Mouse (Mus musculus) midbrain, embryonic 14.5 days (tissue): ENCODE results near the gene Psma1. TPM values are rescaled to one million over a fixed set of nuclear protein-coding genes. Genes with fewer than 3 reads are reported as not detected.
A peak's percentile ranks its signal among the peaks of the same experiment; 100 is the strongest.

ENCODE experiments used
- ATAC-seq: fragments of 200-750 bp; cut with Nextera tagmentation; 2 replicates; pipeline ENCODE4 v1.8.0; 2017; ENCODE audit warnings: moderate number of reproducible peaks, moderate library complexity; ENCODE audit not compliant: low FRiP score, low TSS enrichment
- DNase-seq: peaks from one replicate; pipeline ENCODE4 v3.0.0-alpha.2; 2015
- H3K27ac ChIP-seq: fragments of 300-500 bp; sonication (generic); replicated peaks from 2 replicates; pipeline ENCODE4 v1.5.1; 2014; ENCODE audit warnings: mild to moderate bottlenecking, low read depth, low read length, moderate library complexity
- H3K27me3 ChIP-seq: fragments of 300-500 bp; sonication (generic); 2 replicates; pipeline ENCODE4 v1.6.1; 2014; ENCODE audit warnings: low read length, control low read depth, mixed read lengths; ENCODE audit not compliant: control insufficient read depth, insufficient read depth
- H3K36me3 ChIP-seq: fragments of 300-500 bp; sonication (generic); 2 replicates; pipeline ENCODE4 v1.6.1; 2014; ENCODE audit warnings: low read length, control low read depth; ENCODE audit not compliant: control insufficient read depth, insufficient read depth
- H3K4me1 ChIP-seq: fragments of 300-500 bp; sonication (generic); 2 replicates; pipeline ENCODE4 v1.6.1; 2014; ENCODE audit warnings: mild to moderate bottlenecking, antibody characterized with exemption, low read length, control low read depth; ENCODE audit not compliant: control insufficient read depth, insufficient read depth
- H3K4me2 ChIP-seq: fragments of 300-500 bp; sonication (generic); 2 replicates; pipeline ENCODE4 v1.6.1; 2014; ENCODE audit warnings: mild to moderate bottlenecking, low read length, moderate library complexity
- H3K4me3 ChIP-seq: fragments of 300-500 bp; sonication (generic); replicated peaks from 2 replicates; pipeline ENCODE4 v1.5.1; 2014; ENCODE audit warnings: low read depth, low read length
- H3K9ac ChIP-seq: fragments of 300-500 bp; sonication (generic); replicated peaks from 2 replicates; pipeline ENCODE4 v1.6.1; 2014; ENCODE audit warnings: mild to moderate bottlenecking, low read length, moderate library complexity
- H3K9me3 ChIP-seq: fragments of 300-500 bp; sonication (generic); 2 replicates; pipeline ENCODE4 v1.6.1; 2016; ENCODE audit warnings: low read length, control low read depth, mixed read lengths; ENCODE audit not compliant: control insufficient read depth
- WGBS: fragments of 180-500 bp; shearing (Covaris S2); extraction: QIAGEN DNeasy Blood & Tissue Kit; methylation state at CpG from one replicate; pipeline ENCODE4 v1.1.7; 2014; 5-methylcytosine and 5-hydroxymethylcytosine counted together
- polyA plus RNA-seq: library from polyadenylated mRNA; unstranded; fragments of >200 nt; fragmentation: Nextera tagmentation; extraction: Ambion mirVana; gene quantifications from 2 replicates; pipeline ENCODE4 v1.2.1, GENCODE M21; 2014

Psma1 gene
- polyA plus RNA-seq, 1 experiment from 2014 or later, result 377 TPM

DNA sequence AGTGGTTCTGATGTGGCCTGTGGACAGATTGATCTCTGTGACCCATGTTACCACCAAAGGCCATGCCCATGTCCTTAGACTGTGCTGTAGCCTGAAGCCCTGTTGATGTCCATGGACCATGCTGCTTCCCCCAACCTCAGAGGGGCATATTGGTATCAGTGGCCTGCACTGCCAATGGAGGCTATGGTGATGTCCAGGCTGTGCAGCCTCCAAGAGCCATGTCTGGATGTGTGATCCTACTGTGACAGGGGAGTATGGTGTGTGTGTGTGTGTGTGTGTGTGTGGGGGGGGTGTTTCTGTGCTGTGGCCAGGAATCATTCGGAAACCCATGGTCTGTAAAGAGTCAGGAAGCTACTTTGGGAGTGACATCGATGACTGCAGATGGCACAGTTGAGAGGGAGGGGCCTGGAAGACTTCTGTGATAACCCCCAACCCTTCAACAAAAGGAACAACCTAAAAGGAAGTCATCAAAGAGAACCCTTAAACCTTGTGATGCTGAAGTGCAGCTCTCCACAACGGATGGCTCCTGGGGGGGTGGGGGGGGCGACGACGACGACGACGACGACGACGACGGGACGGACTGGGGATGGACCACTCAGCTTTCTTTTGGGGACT, 8.5 kb upstream of the Psma1 start:
- Histone ChIP-seq H3K27me3 (no peaks in the 10 kb centered on the region), H3K9ac (no peak overlapping the region), H3K27ac (no peak overlapping the region), H3K4me1 (no peaks in the 10 kb centered on the region), H3K4me2 (no peak overlapping the region), H3K36me3 (no peaks in the 10 kb centered on the region), H3K9me3 (no peaks in the 10 kb centered on the region), H3K4me3 (no peak overlapping the region)
- WGBS, result 93% methylated on average over 14 of the region's 14 CpGs
- ATAC-seq, result no peak
- DNase-seq, result no peak

DNA sequence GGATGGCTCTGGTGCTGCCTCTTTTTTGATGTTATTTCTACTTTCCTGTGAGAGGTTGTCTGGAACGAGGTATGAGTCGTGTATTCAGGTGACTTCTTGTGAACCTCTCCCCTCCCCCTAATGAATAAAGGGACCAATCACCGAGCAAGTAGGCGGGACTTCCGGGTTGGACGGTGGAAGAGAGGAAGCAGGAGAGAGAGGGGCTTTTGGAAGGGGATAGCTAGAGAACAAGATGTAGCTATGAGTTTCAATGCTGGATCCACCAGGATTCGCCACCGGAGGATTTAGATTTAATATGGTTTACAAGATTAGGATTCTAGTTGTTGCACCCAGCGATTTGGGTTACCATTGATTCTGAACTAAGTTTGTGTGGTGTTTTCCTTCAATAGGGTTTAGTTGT, 7.1 kb upstream of the Psma1 start:
- Histone ChIP-seq H3K27ac (no peak overlapping the region), H3K4me2 (no peak overlapping the region), H3K4me1 (no peaks in the 10 kb centered on the region), H3K36me3 (no peaks in the 10 kb centered on the region), H3K9me3 (no peaks in the 10 kb centered on the region), H3K4me3 (no peak overlapping the region), H3K27me3 (no peaks in the 10 kb centered on the region), H3K9ac (no peak overlapping the region)
- ATAC-seq, result no peak
- 80% methylated on average over 9 of the region's 9 CpGs for WGBS
- DNase-seq, result no peak

GRCm38 (mm10) chr7:114281671-114282070, 5.8 kb upstream of the Psma1 start:
- H3K27ac ChIP-seq, result no peak overlapping the region
- H3K4me1 ChIP-seq, result no peaks in the 10 kb centered on the region
- no peaks in the 10 kb centered on the region for H3K36me3 ChIP-seq
- no peak overlapping the region for H3K4me3 ChIP-seq
- peak; percentile 68 for DNase-seq
- no peaks in the 10 kb centered on the region for H3K27me3 ChIP-seq
- no peak overlapping the region for H3K9ac ChIP-seq
- no peak overlapping the region for H3K4me2 ChIP-seq
- no peaks in the 10 kb centered on the region for H3K9me3 ChIP-seq
- ATAC-seq, result no peak
- 56% methylated on average over 3 of the region's 3 CpGs for WGBS

DNA sequence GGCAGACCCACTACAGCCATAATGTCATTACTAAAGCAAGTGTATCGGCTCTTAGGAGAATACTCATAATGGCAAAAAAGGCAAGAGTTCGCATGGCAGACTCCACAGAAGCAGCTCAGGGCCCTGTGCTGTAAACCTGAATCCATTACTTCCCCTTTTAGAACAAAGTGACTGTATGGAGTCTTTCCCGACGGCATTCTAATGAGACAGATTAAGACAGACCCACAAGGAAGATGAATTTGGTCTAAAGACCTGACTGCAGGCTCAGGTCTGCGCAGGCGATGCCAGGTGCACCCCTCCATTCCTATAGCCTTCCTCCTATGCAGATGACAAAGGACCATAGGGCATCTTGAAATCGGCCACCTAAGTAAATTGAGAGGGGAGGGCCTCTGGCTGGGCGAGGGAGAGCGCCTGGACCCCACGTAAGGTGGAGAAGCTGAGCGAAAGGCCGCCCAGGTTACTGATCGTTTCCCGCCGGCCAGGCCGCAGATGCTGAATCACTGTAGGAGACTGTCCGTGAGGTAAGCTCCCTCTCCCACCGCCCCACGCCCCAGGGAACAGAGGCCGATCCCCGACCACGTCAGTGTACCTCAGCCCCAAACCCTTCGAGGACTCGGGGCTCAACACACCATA, 430 bp downstream of the Psma1 start:
- Histone ChIP-seq H3K27me3 (no peaks in the 10 kb centered on the region), H3K9ac (peak overlapping the region; percentile 89), H3K36me3 (peaks cover 34% of the 10 kb centered on the region), H3K4me1 (peaks cover 7% of the 10 kb centered on the region; the same call in 1 of the 2 replicates), H3K4me2 (peak overlapping the region; percentile 86), H3K9me3 (no peaks in the 10 kb centered on the region), H3K4me3 (peak overlapping the region; percentile 93), H3K27ac (peak overlapping the region; percentile 71)
- ATAC-seq (no peak; the same call in 1 of the 2 replicates), DNase-seq (no peak)
- 2% methylated on average over 24 of the region's 24 CpGs for WGBS

DNA sequence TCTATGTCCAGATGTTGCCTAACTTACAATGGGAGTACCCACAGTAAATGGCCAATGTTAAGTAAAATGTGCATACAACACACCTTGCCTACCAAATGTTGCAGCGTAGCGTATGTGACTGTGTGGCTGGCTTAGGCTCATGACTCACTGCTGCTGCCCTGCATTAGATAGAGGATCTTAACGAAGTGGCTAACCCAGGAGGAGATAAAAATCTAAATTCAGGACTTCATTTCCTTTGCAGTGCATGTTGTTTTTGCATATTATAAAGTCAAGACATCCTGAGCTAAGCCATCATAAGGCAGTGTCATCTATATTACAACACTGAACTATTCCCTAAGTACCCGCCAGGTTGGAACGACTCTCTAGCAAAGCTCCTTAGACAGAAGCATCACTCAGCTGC, 7.5 kb downstream of the Psma1 start:
- Histone ChIP-seq H3K4me1 (no peaks in the 10 kb centered on the region), H3K36me3 (peaks cover 86% of the 10 kb centered on the region), H3K27ac (no peak overlapping the region), H3K4me3 (no peak overlapping the region), H3K27me3 (no peaks in the 10 kb centered on the region), H3K4me2 (no peak overlapping the region), H3K9ac (no peak overlapping the region), H3K9me3 (no peaks in the 10 kb centered on the region)
- 96% methylated on average over 5 of the region's 5 CpGs for WGBS
- ATAC-seq, result no peak
- DNase-seq, result no peak

GRCm38 (mm10) chr7:114253885-114254833, 21.8 kb downstream of the Psma1 start, which contains the start of gene Copb1:
Copb1 (minus strand) TSS chr7:114254711.
- 3% methylated on average over 75 of the region's 75 CpGs for WGBS
- ATAC-seq (peak; percentile 98), DNase-seq (peak; percentile 95)
- Histone ChIP-seq H3K36me3 (peaks cover 29% of the 10 kb centered on the region), H3K27ac (peak within 1 kb of the TSS; percentile 62), H3K27me3 (no peaks in the 10 kb centered on the region), H3K9me3 (no peaks in the 10 kb centered on the region), H3K9ac (peak within 1 kb of the TSS; percentile 92), H3K4me1 (0 out of 2 replicates have a peak, but pooled peaks cover 4% of the 10 kb centered on the region), H3K4me3 (peak within 1 kb of the TSS; percentile 96), H3K4me2 (peak within 1 kb of the TSS; percentile 71)

DNA sequence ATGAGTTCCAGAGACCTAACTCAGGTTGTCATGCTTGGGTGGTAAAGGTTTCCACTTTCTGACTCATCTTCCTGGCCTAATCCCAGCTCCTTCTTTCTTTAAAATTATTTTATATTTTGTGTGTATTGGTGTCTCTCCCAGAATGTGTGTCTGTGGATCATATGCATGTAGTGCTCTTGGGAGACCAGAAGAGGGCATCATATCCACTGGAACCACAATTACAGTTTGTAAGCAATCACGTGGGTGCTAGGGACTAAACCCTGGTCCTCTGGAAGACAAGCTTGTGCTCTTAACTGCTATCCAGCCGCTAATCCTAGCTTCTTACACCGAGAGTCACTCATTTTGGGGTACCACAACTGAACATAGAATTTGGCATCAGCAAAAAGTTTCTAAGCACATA, 24.2 kb downstream of the Psma1 start:
- no peak overlapping the region for H3K4me3 ChIP-seq
- 98% methylated on average over 3 of the region's 3 CpGs for WGBS
- no peaks in the 10 kb centered on the region for H3K9me3 ChIP-seq
- no peak overlapping the region for H3K9ac ChIP-seq
- H3K27me3 ChIP-seq, result no peaks in the 10 kb centered on the region
- H3K27ac ChIP-seq, result no peak overlapping the region
- DNase-seq, result no peak
- H3K4me1 ChIP-seq, result 0 out of 2 replicates have a peak, but pooled peaks cover 4% of the 10 kb centered on the region
- H3K4me2 ChIP-seq, result no peak overlapping the region
- ATAC-seq, result no peak
- H3K36me3 ChIP-seq, result peaks cover 47% of the 10 kb centered on the region

DNA sequence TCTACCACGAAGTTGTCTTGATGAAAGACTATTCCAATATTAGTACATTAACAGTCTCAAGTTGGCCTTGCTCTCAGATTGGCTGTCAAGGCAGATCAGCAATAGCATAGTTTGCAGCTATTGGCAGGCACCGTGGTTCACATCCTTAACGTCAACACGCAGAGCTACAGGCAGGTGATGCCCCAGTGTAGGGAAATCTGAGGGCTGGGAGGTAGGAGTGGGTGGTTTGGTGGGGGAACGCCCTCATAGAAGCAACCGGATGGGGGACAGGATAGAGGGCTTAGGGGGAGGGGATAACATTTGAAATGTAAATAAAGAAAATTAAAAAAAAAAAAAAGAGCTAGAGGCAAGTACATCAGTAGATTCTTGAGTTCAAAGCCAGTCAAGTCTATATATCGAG, 41.9 kb downstream of the Psma1 start:
- no peaks in the 10 kb centered on the region for H3K27me3 ChIP-seq
- H3K9me3 ChIP-seq, result no peaks in the 10 kb centered on the region
- H3K4me1 ChIP-seq, result no peaks in the 10 kb centered on the region
- 92% methylated on average over 7 of the region's 7 CpGs for WGBS
- H3K4me2 ChIP-seq, result no peak overlapping the region
- no peak overlapping the region for H3K27ac ChIP-seq
- no peak for ATAC-seq
- H3K9ac ChIP-seq, result no peak overlapping the region
- no peak overlapping the region for H3K4me3 ChIP-seq
- peaks cover 81% of the 10 kb centered on the region for H3K36me3 ChIP-seq
- no peak for DNase-seq
